Mouse (Mus musculus) c-Kit-negative CD71-positive TER-119-positive erythroid progenitor cells, embryonic 14.5 days (primary cell): Measurements from ENCODE around the gene Cyp26b1.
A peak's percentile ranks its signal among the peaks of the same experiment; 100 is the strongest.
"Not testable (repeated sequence)": the region's sequence is repeated elsewhere in the genome, so short reads cannot be mapped to it uniquely, and the experiment has no call there.

Source experiments
- DNase-seq: peaks from one replicate; pipeline ENCODE4 v3.0.0-alpha.2; 2013; ENCODE audit warnings: low read depth, low spot score

Gene Cyp26b1

GRCm38 (mm10) chr6:84593693-84594092, at the start of gene Cyp26b1:
Gene Cyp26b1 (minus strand): TSS chr6:84593908.
- no peak for DNase-seq

GRCm38 (mm10) chr6:84641062-84641431, 47.3 kb upstream of the Cyp26b1 start:
- no peak for DNase-seq

GRCm38 (mm10) chr6:84640324-84641061, 46.8 kb upstream of the Cyp26b1 start:
- DNase-seq = no peak

- no peak for DNase-seq
Measured at GRCm38 (mm10) chr6:84638206-84638605, 44.5 kb upstream of the Cyp26b1 start.

GRCm38 (mm10) chr6:84631588-84631987, 37.9 kb upstream of the Cyp26b1 start:
- no peak for DNase-seq

GRCm38 (mm10) chr6:84630276-84630675, 36.6 kb upstream of the Cyp26b1 start:
- DNase-seq = no peak

GRCm38 (mm10) chr6:84628831-84629230, 35.1 kb upstream of the Cyp26b1 start:
- DNase-seq = no peak

GRCm38 (mm10) chr6:84626398-84626797, 32.7 kb upstream of the Cyp26b1 start:
- no peak for DNase-seq

GRCm38 (mm10) chr6:84619166-84619565, 25.5 kb upstream of the Cyp26b1 start:
- DNase-seq = no peak

- DNase-seq = no peak
Measured at GRCm38 (mm10) chr6:84617051-84617450, 23.3 kb upstream of the Cyp26b1 start.

GRCm38 (mm10) chr6:84616586-84616985, 22.9 kb upstream of the Cyp26b1 start:
- DNase-seq = no peak

GRCm38 (mm10) chr6:84613561-84613960, 19.9 kb upstream of the Cyp26b1 start:
- DNase-seq = no peak

- no peak for DNase-seq
Measured at GRCm38 (mm10) chr6:84601136-84601889, 7.6 kb upstream of the Cyp26b1 start.

GRCm38 (mm10) chr6:84599296-84599695, 5.6 kb upstream of the Cyp26b1 start:
- not testable (repeated sequence) for DNase-seq

- DNase-seq = no peak
Measured at GRCm38 (mm10) chr6:84598725-84599124, 5.0 kb upstream of the Cyp26b1 start.

- DNase-seq = no peak
Measured at GRCm38 (mm10) chr6:84594626-84595025, 918 bp upstream of the Cyp26b1 start.

- no peak for DNase-seq
Measured at GRCm38 (mm10) chr6:84590961-84591745, 2.6 kb downstream of the Cyp26b1 start.

- DNase-seq = peak; percentile 11
Measured at GRCm38 (mm10) chr6:84589742-84590686, 3.7 kb downstream of the Cyp26b1 start.

GRCm38 (mm10) chr6:84588895-84589652, 4.6 kb downstream of the Cyp26b1 start:
- DNase-seq = no peak

- no peak for DNase-seq
Measured at GRCm38 (mm10) chr6:84588221-84588894, 5.3 kb downstream of the Cyp26b1 start.
